Mouse (Mus musculus): Measurements from ENCODE around the gene Vmn1r142.
"Not testable (repeated sequence)": the region's sequence is repeated elsewhere in the genome, so short reads cannot be mapped to it uniquely, and the experiment has no call there.

The Vmn1r142 gene

GRCm38 (mm10) chr7:22163935-22164334, at the start of gene Vmn1r142:
Gene Vmn1r142 (minus strand): TSS chr7:22164035.
- DNase-seq: not testable (repeated sequence)

GRCm38 (mm10) chr7:22201164-22201563, 37.3 kb upstream of the Vmn1r142 start, which contains the start of gene Gm8653:
Gene Gm8653 (minus strand): TSS chr7:22201264.
- not testable (repeated sequence) for DNase-seq

GRCm38 (mm10) chr7:22189077-22189476, 25.2 kb upstream of the Vmn1r142 start, which contains the start of gene Vmn1r143:
Gene Vmn1r143 (plus strand): TSS chr7:22189377.
- DNase-seq: not testable (repeated sequence)

- DNase-seq: not testable (repeated sequence)
Measured at GRCm38 (mm10) chr7:22134641-22135040, 29.2 kb downstream of the Vmn1r142 start, which contains the start of gene Gm10666. Gene Gm10666 (minus strand): TSS chr7:22134741.

GRCm38 (mm10) chr7:22118145-22118544, 45.7 kb downstream of the Vmn1r142 start, which contains the start of gene Gm16451:
Gene Gm16451 (minus strand): TSS chr7:22118245.
- not testable (repeated sequence) for DNase-seq

Measured in cerebellum, adult 18-20 months (tissue).